Mouse (Mus musculus) regulatory T cell (primary cell): Measurements from ENCODE around the gene Mafg.
"Not testable (repeated sequence)": the region's sequence is repeated elsewhere in the genome, so short reads cannot be mapped to it uniquely, and the experiment has no call there.

Experiments used
- in situ Hi-C: fragments of 300-600 bp; cut with MboI, MseI; formaldehyde crosslinking; loops from one replicate; pipeline ENCODE4 v1.15.1; 2025; ENCODE audit warnings: high pct_unique_total_duplicates

Gene Mafg

DNA sequence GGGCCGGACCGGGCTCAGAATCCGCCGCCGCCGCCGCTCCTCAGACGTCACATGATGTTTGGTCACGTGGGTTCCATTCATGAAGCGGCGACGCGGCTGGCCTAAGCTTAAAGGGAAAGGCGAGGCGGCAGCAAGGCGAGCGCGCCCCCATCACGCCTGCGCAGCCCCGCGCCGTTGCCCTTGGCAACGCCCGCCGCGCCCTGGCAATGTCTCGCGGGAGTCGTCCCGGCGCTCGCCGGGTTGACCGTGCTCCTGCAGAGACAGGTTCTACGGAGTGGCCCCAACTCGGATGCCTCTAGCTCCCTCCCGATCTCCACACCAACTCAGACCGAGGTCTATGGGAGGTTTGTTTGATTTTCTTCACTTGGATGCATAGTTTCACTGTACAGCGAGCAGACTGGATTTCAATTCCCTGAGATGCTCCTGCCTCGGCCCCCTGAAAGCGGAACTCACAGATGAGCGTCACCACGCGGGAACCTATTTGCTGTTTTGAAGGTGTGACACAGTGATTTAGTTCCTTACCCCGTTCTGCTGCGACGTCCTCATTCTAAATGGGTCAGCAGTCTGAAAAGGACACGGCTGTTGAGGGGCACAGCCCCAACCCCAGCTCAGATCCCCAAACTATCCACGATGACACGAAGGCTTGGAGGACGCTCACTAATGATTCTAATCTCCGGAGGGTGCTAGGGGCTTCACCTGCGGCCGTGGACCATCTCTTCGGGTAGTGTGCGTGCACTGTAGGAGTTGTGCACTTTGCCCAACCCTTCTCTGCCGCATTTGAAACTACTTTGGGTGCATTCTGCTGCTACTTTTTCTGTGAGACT lies at the start of gene Mafg:
Mafg (minus strand) TSS at position 81 of the 824 bp plus-strand sequence.
- in situ Hi-C loops, result no loop called here

DNA sequence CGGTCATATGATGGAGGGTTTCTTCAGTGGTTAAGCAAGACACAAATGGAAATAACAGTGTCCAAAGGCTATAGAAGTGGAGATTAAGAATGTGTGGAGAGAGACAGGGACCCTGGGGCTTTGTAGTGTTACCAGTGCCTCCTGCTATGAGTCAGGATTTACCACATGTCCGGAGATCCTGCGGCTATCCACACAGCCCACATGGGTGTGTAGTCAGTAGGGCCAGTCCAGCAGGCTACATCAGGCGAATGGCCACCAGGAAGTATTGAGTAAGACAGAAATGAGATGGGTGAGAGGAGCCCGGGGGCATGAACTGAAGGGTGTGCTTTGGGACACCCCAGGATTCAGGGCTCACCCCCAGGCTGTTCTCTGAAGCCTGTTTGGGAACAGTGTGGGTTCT lies 49.3 kb upstream of the Mafg start:
- in situ Hi-C loops, result no loop called here

DNA sequence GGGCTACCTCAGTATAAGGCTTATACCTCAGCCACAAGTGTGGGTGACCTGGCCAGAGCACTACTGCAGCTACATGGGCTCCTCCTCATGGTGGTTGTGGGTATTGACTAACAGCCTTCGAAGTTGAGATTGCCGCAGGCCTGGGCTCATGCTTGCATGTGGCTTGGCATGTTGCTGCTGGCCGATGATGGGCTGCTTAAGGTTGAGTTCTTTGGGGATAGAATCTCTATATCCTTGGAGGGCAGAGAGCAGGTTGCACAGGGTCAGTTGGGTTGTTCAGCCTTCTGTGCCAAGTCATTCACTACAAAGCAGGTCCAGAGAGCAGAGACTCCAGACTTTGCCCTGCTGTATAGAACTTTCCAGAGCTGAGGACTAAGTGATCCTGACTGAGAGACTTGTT lies 46.5 kb upstream of the Mafg start:
- in situ Hi-C loops, result no loop called here

DNA sequence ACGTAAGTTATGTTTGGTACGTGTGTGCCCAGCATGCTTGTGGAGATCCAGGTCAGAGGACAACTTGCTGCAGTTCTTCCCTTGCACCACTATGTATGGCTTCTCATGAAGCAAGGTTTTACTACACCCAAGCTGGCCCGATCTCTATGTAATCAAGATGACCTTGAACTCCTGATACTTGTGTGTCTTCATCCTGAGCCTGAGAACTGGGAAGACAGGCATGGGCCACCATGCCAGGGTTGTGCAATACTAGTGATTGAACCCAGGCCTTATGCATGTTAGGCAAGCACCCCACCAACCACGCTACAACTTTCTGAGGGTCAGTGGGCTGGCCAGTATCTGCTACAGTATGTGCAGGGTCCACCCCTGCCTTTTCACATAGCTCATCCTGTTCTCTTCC lies 43.6 kb upstream of the Mafg start:
- in situ Hi-C loops, result no loop called here

DNA sequence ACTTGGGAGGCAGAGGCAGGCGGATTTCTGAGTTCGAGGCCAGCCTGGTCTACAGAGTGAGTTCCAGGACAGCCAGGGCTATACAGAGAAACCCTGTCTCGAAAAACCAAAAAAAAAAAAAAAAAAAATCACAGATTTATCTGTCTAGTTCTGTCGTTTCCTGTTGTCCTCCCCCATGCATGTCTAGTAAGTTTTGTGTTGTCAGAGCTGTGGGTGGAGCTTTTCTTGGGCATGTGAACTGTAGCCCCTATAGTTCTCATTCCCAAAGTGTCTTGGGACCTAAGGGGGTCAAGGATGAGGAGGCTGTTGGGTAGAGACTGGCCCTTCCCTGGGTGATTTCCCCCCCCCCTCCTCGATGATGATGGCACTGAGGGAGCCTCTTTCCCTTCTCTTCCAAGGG lies 42.5 kb upstream of the Mafg start:
- in situ Hi-C loops, result not testable (repeated sequence)

DNA sequence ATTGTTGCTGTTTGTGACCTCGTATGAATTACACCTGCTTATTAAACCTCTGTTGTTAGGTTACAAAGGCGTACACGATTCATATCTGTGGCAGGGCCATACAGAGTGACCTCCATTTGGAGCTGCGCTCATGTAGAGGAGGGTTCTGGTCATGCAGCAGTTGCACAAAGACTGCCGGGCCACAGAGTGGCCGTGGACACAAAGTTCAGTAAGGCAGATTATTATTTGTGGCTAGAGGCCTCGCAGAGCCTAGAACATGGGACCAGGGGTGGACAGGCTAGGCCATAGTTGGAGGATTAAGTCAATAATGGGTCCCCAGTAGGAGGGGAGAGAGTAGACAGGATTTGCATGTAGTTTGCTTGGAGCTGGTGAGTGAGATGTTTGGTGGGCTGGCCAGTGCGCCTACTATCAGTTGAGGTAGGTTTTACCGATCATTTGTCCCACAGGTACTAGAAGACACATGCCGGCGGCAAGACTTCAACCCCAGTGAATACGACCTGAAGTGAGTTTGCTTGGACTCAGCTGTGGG lies 40.3 kb upstream of the Mafg start:
- in situ Hi-C loops, result no loop called here

DNA sequence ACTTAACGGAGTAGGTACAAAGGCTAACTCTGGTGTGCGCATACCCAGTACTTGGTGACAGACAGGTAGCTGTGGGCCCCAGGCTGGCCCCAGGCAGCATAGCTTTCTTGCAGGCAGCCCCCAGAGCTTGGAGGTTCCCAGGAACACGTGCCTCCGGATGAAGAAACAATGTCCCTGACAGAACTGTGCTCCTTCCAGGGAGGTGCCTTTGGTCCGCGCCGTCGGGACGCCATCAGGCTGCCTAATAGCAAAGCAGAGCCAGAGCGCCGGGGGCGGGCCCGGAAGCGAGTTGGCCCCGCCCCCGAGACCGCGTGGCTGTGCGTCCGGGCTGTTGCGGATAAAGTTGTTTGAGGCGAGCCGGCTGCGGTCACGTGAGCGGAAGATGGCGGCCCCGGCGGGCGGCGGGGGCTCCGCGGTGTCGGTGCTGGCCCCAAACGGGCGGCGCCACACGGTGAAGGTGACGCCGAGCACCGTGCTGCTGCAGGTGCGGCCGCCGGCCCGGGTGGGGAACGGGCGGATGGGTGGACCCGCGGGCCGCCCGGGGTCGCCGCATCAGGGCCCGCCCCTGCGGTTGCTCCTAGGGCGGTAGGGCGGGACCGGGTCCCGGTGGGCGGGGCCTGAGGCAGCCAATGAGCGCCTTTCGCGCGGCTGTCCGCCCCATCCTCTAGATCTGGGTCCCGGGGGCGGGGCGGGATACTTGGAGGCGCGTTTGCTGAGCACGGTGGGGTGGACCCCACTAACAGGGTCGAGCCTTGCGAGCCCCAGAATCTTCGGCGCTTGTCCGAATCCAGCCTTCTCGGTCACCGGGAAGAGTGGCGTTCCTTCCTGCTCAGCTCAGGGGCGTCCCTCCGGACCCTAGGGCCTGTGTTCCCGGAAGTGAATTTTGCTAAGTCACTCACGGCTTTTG lies 39.5 kb upstream of the Mafg start, which contains the start of gene Aspscr1:
Aspscr1 (plus strand) TSS at position 287 of the 907 bp plus-strand sequence.
- in situ Hi-C loops, result no loop called here

DNA sequence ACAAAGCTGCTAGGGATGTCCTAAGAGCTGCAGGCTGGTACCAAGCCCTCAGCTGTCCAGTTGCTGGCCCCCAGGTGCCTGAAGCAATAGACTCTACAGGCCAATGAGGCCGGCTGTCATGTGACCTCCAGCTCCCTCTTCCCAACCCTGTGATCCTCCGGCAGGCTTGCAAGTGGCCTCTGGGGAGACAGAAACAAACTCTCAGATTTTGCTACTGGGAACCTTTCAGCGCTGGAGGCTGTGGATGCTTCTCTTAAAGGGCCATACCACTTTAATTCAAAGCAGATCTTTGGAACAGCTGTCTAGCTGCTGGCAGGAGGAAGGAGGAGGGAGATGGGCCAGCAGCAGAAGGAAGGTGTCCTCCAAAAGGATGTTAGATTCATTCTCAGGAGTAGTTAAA lies 33.2 kb upstream of the Mafg start:
- in situ Hi-C loops, result no loop called here

DNA sequence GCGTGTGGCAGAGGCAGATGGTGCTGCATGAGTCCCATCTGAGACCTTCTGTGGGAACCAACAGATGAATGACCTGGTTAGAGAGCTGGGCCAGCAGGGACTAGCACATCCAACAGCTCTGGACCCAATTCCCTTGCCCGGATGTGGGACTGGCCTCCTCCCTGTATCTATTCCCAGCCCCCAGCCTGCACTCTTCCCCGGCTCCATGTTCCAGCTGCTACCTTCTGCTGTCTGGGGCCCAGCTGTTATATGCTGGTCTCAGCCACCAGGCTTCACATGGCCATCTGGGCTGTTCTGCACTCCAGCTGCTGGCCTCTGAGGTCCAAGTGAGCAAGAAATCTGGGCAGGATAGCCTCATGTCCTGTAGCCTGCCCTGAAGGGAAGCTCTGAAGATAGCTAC lies 32.0 kb upstream of the Mafg start:
- in situ Hi-C loops, result no loop called here

DNA sequence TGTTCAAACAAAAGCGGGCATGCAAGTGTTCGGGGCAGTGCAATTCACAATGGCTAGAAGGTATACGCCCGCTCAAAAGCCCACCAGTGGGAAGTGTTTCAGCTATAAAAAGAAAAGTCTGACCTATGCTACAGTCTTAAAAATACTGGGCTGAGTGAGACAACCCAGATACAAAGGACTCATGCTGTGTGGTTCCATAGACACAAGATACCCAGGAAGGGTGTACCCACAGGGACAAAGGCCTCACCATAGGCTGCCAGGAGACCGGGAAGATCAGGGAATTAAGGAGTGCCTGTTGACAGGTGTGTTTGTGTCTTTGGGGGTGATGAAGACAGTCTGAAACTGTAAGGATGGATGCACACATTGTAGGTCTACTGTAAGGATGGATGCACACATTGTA lies 30.3 kb upstream of the Mafg start:
- in situ Hi-C loops, result no loop called here

DNA sequence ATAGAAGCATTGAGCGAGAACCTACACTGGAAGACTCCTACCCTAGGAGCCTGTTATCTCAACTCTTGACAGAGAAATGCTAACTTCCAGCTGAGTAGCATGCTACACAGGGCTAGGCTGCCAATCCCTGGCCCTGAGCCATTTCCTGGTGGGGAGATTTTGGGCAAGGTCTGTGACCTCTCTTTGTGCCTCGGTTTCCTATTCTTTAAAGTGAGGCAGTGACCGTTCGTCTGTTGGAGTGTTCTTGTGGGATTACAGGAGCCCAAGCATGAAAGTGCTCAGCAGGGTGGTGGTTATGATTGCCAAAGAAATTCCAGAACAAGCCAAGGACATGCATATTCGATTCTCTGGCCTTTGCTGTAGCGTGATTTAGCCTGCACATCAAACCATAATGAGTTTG lies 29.4 kb upstream of the Mafg start:
- in situ Hi-C loops, result no loop called here

DNA sequence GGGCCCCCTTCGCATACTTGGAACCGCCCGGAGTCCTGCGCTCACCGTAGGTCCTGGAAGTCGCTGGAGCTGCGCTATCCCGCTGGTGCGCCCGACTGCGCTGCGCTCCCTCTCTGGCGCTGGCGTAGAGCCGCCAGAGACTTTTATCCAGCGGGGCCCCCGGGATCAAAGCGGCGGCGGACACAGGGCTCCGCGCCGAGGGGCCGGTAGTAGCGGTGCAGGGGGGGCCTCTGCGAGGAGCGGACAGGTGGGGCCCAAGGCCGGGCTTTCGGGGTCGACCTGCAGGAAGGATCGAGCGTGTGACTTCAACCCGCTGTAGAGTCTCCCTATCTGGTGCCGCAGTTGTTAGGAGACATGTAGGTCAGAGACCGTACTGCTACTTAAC lies 27.7 kb upstream of the Mafg start, which contains the start of gene Notum:
Notum (minus strand) TSS at position 100 of the 385 bp plus-strand sequence.
- in situ Hi-C loops, result no loop called here

DNA sequence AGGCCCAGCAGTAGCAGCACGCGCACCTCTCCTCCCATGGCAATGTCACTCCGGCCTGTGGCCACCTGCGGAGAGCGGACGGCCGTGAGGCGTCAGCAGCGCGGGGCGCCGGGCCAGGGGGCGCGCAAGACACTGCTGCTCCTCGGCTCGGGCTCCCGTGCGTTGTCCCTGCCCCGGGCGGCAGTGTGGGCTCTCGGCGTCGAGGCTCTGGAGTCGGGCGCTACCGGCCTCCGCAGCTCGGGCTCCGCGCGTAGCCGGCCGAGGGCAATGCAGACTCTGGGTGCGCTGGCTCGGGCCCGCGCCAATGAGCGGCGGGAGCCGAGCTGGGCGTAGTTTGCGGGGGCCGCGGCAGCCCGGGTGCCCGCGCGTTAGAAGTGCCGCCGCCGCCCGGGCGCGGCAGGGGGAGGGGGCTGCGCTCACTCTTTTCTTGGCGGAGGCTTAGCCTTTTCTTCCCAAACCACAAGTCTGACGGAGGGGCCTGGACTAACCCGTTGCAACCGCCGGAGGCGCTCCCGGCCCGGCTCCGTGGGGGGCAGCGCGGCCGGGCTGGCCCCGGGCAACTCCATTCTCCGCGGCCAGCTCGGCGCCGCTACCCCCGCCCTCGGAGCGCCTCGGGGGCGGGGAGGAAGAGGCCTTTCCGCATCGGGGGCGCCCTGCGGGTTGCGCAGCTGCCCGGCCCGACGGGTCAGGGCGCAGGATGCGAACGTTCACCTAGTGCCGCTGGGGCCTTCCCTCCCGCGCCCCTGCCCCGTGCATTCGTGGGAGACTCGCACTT lies 27.1 kb upstream of the Mafg start:
- in situ Hi-C loops, result no loop called here

DNA sequence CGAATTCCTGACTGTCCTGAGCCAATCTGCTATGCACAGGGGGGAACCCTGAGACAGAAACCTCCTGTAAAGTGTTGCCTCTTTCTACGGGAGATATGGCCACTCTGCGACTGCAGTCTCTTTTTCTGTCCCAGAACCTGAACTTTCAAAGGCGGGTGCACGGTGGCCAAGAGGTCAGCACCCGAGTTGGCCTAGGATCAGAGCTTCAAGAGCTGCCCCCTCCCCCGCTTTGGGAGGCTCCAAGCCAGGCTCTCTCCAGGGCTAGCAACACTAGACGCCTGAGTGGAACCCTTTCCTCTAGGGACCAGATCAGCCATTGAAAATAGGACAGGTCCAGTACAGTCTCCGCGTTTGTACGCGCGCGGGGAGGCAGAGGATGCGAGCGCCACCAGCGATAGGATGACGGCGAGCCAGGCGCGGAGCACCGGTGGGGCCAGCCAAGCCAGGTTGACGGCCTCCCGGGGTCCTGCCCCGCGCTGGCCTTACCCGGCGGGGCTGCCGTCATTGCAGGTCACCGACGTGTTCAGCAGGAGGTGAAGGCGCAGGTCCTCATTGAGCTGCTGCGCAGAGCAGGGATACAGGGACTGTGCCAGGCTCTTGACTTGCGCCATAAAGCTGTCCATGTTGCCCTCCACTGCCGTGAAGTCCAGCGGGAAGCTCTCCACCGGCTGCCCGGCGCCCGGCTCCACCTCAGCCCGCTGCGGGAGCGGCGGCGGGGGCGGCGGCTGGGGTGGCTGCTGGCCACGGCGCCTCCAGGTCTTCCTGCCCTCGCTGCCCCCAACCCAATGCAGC lies 26.3 kb upstream of the Mafg start:
- in situ Hi-C loops, result no loop called here

DNA sequence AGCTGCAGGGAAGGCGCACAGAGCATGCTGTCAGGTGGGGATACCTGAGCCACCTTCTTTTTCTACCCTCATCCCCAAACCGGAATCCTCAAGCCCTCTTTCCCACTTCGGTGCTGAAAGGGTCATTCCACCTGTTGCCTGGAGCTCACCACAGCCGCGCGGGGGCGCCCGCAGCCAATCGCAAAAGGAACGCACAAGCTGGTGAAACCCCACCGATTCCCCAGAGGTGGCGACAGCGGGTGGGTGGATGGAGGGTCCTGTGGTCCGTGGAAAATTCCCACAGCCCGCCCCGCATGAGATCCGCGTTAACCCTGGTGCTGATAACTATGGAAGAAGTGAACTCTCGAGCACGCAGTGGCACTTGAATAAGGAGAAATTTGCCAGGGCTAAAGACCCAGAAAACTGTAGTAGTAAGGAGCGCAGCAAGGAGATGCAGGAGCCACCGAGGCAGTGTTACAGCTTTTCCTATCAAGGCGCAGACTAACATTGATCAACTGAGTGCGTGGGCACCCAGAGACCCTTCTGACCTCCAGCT lies 25.5 kb upstream of the Mafg start:
- in situ Hi-C loops, result no loop called here

DNA sequence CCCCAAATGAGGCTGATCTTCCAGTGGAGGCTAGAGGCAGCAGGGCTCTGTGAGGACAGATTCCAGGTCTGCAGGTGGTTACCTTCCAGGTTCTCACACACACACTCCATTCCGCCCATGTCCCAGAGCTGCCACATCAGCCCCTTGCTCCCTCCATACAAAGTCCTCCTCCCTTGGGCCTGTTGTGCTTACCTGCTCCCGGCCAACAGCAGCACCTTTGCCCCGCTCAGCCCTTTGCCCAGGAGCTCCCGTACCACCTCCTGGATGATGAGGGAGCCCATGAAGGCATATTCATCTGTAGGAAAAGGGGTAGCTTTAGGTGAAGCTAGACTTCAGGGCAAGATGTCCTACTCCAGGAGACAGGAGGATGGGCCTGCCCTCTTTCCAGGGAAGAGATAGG lies 23.9 kb upstream of the Mafg start:
- in situ Hi-C loops, result no loop called here

DNA sequence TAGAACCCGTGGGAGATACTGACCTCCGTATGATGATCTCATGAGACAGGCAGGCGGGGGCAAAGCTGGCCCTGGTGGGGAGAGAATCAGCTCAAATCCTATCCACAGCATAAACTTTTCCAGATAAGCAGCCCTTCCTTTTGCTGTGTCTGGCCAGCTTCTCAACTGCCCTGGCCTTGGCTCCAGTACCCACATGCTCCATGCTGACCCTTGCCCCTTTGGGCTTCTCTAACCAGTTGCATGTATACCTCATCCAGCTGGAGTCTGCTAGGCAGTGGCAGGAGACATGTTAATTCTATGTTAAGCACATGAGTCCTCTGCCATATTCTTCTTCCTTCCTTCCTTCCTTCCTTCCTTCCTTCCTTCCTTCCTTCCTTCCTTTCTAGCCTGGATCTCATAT lies 21.3 kb upstream of the Mafg start:
- in situ Hi-C loops, result no loop called here

DNA sequence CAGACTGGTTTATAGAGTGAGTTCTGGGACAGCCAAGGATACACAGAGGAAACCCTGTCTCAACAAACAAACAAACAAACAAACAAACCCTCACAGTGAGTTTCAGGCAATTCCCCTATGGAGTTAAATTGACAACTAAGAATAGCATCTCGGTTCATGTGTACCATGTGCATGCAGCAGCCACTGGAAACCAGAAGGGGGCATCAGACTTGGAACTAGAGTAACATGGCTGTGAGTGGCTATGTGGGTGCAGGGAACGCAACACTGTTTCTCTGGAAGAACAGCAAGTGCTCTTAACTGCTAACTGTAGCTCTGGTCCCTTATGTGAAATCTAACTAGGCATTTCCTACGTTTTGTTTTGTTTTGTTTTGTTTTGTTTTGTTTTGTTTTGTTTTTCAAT lies 18.5 kb upstream of the Mafg start:
- in situ Hi-C loops, result no loop called here

DNA sequence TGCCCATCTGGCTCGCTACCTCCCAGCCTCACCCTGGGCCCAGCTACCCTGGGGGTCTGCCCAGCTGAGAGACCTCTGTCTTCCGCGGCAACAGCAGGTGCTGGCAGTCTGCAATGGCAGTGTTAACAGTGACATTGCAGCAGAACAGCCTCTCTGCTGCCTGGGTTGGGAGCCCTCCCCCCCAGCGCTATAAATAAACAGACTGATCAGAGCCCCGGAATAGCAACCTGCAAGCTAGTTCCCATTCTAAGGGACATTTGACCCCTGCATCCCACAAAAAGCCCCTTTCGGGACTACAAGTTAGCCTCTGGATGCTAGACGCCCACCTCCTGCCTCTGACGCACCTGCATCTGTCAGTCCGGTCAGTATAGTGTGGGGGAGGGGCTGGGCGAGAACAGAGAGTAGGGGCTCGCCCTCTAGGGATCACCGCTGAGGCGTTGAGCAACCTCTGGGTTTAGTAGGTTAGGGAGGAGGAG lies 14.6 kb upstream of the Mafg start, which contains the start of gene Myadml2:
Myadml2 (minus strand) TSS at position 158 of the 476 bp plus-strand sequence.
- in situ Hi-C loops, result no loop called here
